Mouse (Mus musculus) heart, adult 2 months (tissue): ENCODE results near the gene Tspan1. TPM values are rescaled to one million over a fixed set of nuclear protein-coding genes. Genes with fewer than 3 reads are reported as not detected.

Experiments used
- DNase-seq, 2 experiments: peaks; one replicate each; pipeline ENCODE4 v3.0.0; 2021
- H3K27ac ChIP-seq: fragments of 200-600 bp; 2 replicates; pipeline ENCODE4 v1.8.1; 2022
- H3K27me3 ChIP-seq: fragments of 200-500 bp; 2 replicates; pipeline ENCODE4 v1.6.1; 2012; ENCODE audit warnings: mild to moderate bottlenecking, low read length, inconsistent platforms, mixed read lengths; ENCODE audit not compliant: control insufficient read depth, insufficient read depth
- H3K36me3 ChIP-seq: fragments of 200-500 bp; 2 replicates; pipeline ENCODE4 v1.6.1; 2012; ENCODE audit warnings: low read length, inconsistent platforms; ENCODE audit not compliant: control insufficient read depth, insufficient read depth
- H3K4me1 ChIP-seq: fragments of 200-500 bp; 2 replicates; pipeline ENCODE4 v1.6.1; 2011; ENCODE audit warnings: low read length; ENCODE audit not compliant: control insufficient read depth, insufficient read depth
- H3K4me3 ChIP-seq: fragments of 200-600 bp; 2 replicates; pipeline ENCODE4 v1.8.1; 2022
- H3K79me2 ChIP-seq: fragments of 200-500 bp; replicated peaks from 2 replicates; pipeline ENCODE4 v1.6.1; 2012; ENCODE audit warnings: mild to moderate bottlenecking, inconsistent platforms, low read length, moderate library complexity, mixed read lengths; ENCODE audit not compliant: control insufficient read depth, insufficient read depth
- H3K9ac ChIP-seq: fragments of 200-500 bp; 2 replicates; pipeline ENCODE4 v1.6.1; 2012; ENCODE audit warnings: low read depth, mild to moderate bottlenecking, control low read depth, inconsistent platforms, low read length, mixed read lengths
- CTCF ChIP-seq: fragments of 200-600 bp; IDR thresholded peaks from 2 replicates; pipeline ENCODE4 v1.8.1; 2022; ENCODE audit warnings: antibody characterized with exemption, mild to moderate bottlenecking, moderate library complexity
- EP300 ChIP-seq: fragments of 200-500 bp; IDR thresholded peaks from 2 replicates; pipeline ENCODE4 v1.6.1; 2011; ENCODE audit warnings: low read depth, low read length, control low read depth; ENCODE audit not compliant: insufficient read depth
- POLR2A ChIP-seq: fragments of 200-500 bp; IDR thresholded peaks from 2 replicates; pipeline ENCODE4 v1.6.1; 2011; ENCODE audit warnings: mild to moderate bottlenecking, low read depth, low read length, control low read depth; ENCODE audit not compliant: insufficient read depth
- WGBS: fragments of 180-500 bp; shearing (Covaris S2); methylation state at CpG from one replicate; pipeline ENCODE4 v1.1.7; 2018; 5-methylcytosine and 5-hydroxymethylcytosine counted together
- intact Hi-C: fragments of 180-260 bp; cut with DNase I; formaldehyde crosslinking; loops from one replicate; pipeline ENCODE4 v1.15.1; 2025
- long read RNA-seq: library from polyadenylated mRNA; stranded (forward); transcript quantifications from one replicate; pipeline ENCODE4 v2.0.0, GENCODE M21; 2021
- polyA plus RNA-seq: library from polyadenylated mRNA; depleted of rRNA; stranded (reverse); fragments of >200 nt; gene quantifications from 2 replicates; pipeline ENCODE4 v1.2.3, GENCODE M21; 2012; rRNA removed
- total RNA-seq, 2 experiments: library from RNA; stranded (reverse); gene quantifications; 2 replicates each; pipeline ENCODE4 v1.2.3; 2021

Tspan1 gene
- total RNA-seq (not detected), polyA plus RNA-seq (4.9 TPM in 1 of 2 replicates, not detected in the other)
- long read RNA-seq = 0 reads

GRCm38 (mm10) chr4:116167404-116167803 is at the start of gene Tspan1:
Gene Tspan1 (minus strand): TSS chr4:116167601.
- no peaks in the 10 kb centered on the region for H3K36me3 ChIP-seq
- 33% methylated on average over 7 of the region's 7 CpGs for WGBS
- intact Hi-C loops = no loop called here

GRCm38 (mm10) chr4:116217046-116217445 is 49.6 kb upstream of the Tspan1 start:
- Histone ChIP-seq H3K27ac (no peak overlapping the region), H3K4me3 (no peak overlapping the region), H3K36me3 (no peaks in the 10 kb centered on the region), H3K4me1 (peaks cover 1% of the 10 kb centered on the region; the same call in 1 of the 2 replicates), H3K9ac (no peak overlapping the region), H3K79me2 (no peaks in the 10 kb centered on the region), H3K27me3 (no peaks in the 10 kb centered on the region)
- WGBS = 7% methylated on average over 2 of the region's 2 CpGs
- intact Hi-C loops = no loop called here
- TF ChIP-seq EP300 (no peak), POLR2A (no peak), CTCF (no peak)
- DNase-seq = no peak

More at GRCm38 (mm10) chr4:116167404-116167803, at the start of gene Tspan1:
- no peak for DNase-seq
- Histone ChIP-seq H3K79me2 (no peaks in the 10 kb centered on the region), H3K27ac (no peak within 1 kb of the TSS), H3K27me3 (no peaks in the 10 kb centered on the region), H3K4me3 (no peak within 1 kb of the TSS), H3K4me1 (peaks cover 6% of the 10 kb centered on the region), H3K9ac (no peak within 1 kb of the TSS)
- TF ChIP-seq POLR2A (no peak), CTCF (peak; percentile 35)

- Histone ChIP-seq H3K27ac (no peak overlapping the region), H3K27me3 (no peaks in the 10 kb centered on the region), H3K79me2 (no peaks in the 10 kb centered on the region), H3K4me3 (no peak overlapping the region), H3K9ac (no peak overlapping the region), H3K36me3 (no peaks in the 10 kb centered on the region), H3K4me1 (peaks cover 1% of the 10 kb centered on the region; the same call in 1 of the 2 replicates)
- DNase-seq = no peak
- WGBS = 87% methylated on average over 2 of the region's 2 CpGs
- intact Hi-C loops = no loop called here
- TF ChIP-seq POLR2A (no peak), CTCF (no peak), EP300 (no peak)
These were observed 48.6 kb upstream of the Tspan1 start for GRCm38 (mm10) chr4:116215895-116216605.

GRCm38 (mm10) chr4:116208891-116209290 is 41.5 kb upstream of the Tspan1 start:
- no peak for DNase-seq
- no peaks in the 10 kb centered on the region for H3K36me3 ChIP-seq
- 77% methylated on average over 1 of the region's 1 CpGs for WGBS
- no peak overlapping the region for H3K27ac ChIP-seq
- no peak overlapping the region for H3K9ac ChIP-seq
- no peaks in the 10 kb centered on the region for H3K4me1 ChIP-seq
- no peak overlapping the region for H3K4me3 ChIP-seq
- H3K27me3 ChIP-seq = no peaks in the 10 kb centered on the region
- TF ChIP-seq EP300 (no peak), POLR2A (no peak), CTCF (no peak)
- no peaks in the 10 kb centered on the region for H3K79me2 ChIP-seq
- intact Hi-C loops = no loop called here

GRCm38 (mm10) chr4:116206531-116206930 is 39.1 kb upstream of the Tspan1 start:
- Histone ChIP-seq H3K4me1 (no peaks in the 10 kb centered on the region), H3K36me3 (no peaks in the 10 kb centered on the region), H3K27me3 (no peaks in the 10 kb centered on the region), H3K4me3 (no peak overlapping the region), H3K9ac (no peak overlapping the region), H3K27ac (no peak overlapping the region), H3K79me2 (no peaks in the 10 kb centered on the region)
- no peak for DNase-seq
- 72% methylated on average over 4 of the region's 4 CpGs for WGBS
- intact Hi-C loops = no loop called here
- TF ChIP-seq EP300 = no peak
- TF ChIP-seq CTCF = no peak
- no peak for TF ChIP-seq POLR2A

- H3K79me2 ChIP-seq = no peaks in the 10 kb centered on the region
- H3K9ac ChIP-seq = no peak overlapping the region
- intact Hi-C loops = no loop called here
- H3K36me3 ChIP-seq = no peaks in the 10 kb centered on the region
- DNase-seq = no peak
- no peak overlapping the region for H3K4me3 ChIP-seq
- H3K4me1 ChIP-seq = no peaks in the 10 kb centered on the region
- H3K27me3 ChIP-seq = no peaks in the 10 kb centered on the region
- TF ChIP-seq CTCF = no peak
- TF ChIP-seq EP300 = no peak
- TF ChIP-seq POLR2A = no peak
- 59% methylated on average over 3 of the region's 3 CpGs for WGBS
- no peak overlapping the region for H3K27ac ChIP-seq
These were observed 37.0 kb upstream of the Tspan1 start for GRCm38 (mm10) chr4:116204422-116204821.
